Mouse (Mus musculus): ENCODE measurements around the gene Smim15. TPM values are rescaled to one million over a fixed set of nuclear protein-coding genes. Genes with fewer than 3 reads are reported as not detected.

Gene Smim15
- polyA plus RNA-seq, 1 experiment, result 18.3 TPM

DNA sequence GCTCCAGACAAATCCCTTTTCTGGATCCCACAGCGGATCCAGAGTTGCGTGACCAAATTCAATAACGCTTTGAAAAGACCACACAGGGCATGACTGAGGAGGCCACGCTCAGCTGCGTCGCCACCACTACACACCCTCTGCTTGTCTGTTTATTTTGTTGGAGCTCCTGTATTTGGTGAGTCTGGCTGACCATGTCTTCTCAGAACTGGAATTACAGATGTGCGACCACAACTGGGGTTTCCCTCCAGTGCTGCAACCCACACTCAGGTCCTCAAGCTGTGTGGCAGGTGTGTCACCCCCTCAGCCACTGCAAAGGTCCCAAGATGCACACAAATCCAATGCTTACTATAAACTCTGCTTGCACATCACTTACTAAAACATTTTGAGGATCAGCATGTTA lies 48.0 kb downstream of the Smim15 start:
- Histone ChIP-seq H3K4me3 (no peak overlapping the region), H3K27me3 (ENCODE audit: control insufficient read depth, insufficient read depth, insufficient read length) (no peaks in the 10 kb centered on the region), H3K79me2 (ENCODE audit: control insufficient read depth, insufficient read depth) (no peaks in the 10 kb centered on the region), H3K36me3 (ENCODE audit: control insufficient read depth, insufficient read depth) (no peaks in the 10 kb centered on the region), H3ac (ENCODE audit: control insufficient read depth, insufficient read length) (no peak overlapping the region), H3K4me2 (ENCODE audit: low read depth) (no peak overlapping the region)
- no peak for TF ChIP-seq USF1 (IDR thresholded peaks at IDR 0.05; ENCODE audit: low read depth)
- no peak for TF ChIP-seq CEBPB (IDR thresholded peaks at IDR 0.05; ENCODE audit: insufficient read depth, poor library complexity, severe bottlenecking)
- no peak for TF ChIP-seq TCF3 (IDR thresholded peaks at IDR 0.05; ENCODE audit: insufficient read length, low read depth)
- no peak for TF ChIP-seq E2F4 (IDR thresholded peaks at IDR 0.05; ENCODE audit: insufficient read depth)
- no peak for TF ChIP-seq MYOD1 (IDR thresholded peaks at IDR 0.05; ENCODE audit: control insufficient read depth in 1 of 3, insufficient read length in 2 of 3, low read depth in 2 of 3)

DNA sequence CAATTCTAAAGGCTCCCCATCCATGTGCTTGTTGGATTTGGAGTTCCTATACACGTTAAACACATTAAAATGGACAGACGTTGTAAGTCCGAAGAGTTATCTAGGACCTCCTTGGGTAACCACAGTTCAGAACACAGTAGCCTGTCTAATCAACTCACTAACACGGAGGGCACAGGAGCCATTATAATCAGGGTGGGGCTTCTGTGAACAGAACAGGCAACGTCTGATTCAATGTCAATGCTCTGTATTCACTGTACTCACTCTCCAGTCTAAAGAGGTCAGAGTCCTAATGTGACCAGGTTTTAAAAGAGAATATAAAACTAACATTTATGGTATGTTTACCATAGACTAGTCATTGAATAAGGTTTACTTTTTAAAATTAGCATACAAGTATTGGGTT lies 50.4 kb downstream of the Smim15 start:
- Histone ChIP-seq H3K4me3 (no peak overlapping the region), H3K36me3 (ENCODE audit: control insufficient read depth, insufficient read depth) (no peaks in the 10 kb centered on the region), H3K27me3 (ENCODE audit: control insufficient read depth, insufficient read depth, insufficient read length) (no peaks in the 10 kb centered on the region), H3K4me2 (ENCODE audit: low read depth) (no peak overlapping the region), H3ac (ENCODE audit: control insufficient read depth, insufficient read length) (no peak overlapping the region), H3K79me2 (ENCODE audit: control insufficient read depth, insufficient read depth) (no peaks in the 10 kb centered on the region)
- TF ChIP-seq TCF3 (IDR thresholded peaks at IDR 0.05; ENCODE audit: insufficient read length, low read depth) (no peak), E2F4 (IDR thresholded peaks at IDR 0.05; ENCODE audit: insufficient read depth) (no peak), MYOG (IDR thresholded peaks at IDR 0.05; ENCODE audit: control insufficient read depth in 1 of 3, insufficient read depth in 1 of 3, insufficient read length in 2 of 3, low read depth in 2 of 3) (no peak), TCF12 (IDR thresholded peaks at IDR 0.05; ENCODE audit: insufficient read depth, poor library complexity, severe bottlenecking) (no peak), SRF (IDR thresholded peaks at IDR 0.05; ENCODE audit: control insufficient read depth, insufficient read length, low read depth) (no peak), REST (IDR thresholded peaks at IDR 0.05; ENCODE audit: insufficient read depth, insufficient read length) (no peak), USF1 (IDR thresholded peaks at IDR 0.05; ENCODE audit: low read depth) (no peak)

DNA sequence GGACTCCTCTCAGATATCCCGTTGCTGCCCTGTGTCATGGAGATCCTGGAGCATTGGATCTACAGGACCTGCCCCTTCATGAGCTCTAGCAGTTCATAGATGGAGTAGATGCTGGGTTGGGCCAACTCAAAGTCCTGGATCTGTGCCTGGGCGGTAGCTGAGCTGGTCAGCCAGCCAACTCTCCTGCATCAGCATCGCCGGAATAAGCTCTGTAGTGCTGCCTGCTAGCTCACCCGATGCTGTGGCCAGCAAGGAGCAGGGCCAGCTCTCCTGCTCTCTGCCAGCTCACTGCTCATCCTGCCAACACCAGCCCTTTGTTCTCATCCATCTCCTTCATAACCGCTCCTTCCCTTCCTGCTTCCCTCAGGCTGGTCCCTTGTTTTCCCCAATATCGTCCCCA lies 51.4 kb downstream of the Smim15 start:
- TF ChIP-seq USF1 (IDR thresholded peaks at IDR 0.05; ENCODE audit: low read depth), result no peak
- TF ChIP-seq TCF12 (IDR thresholded peaks at IDR 0.05; ENCODE audit: insufficient read depth, poor library complexity, severe bottlenecking), result no peak
- no peak for TF ChIP-seq POLR2A (IDR thresholded peaks at IDR 0.05; ENCODE audit: insufficient read length, low read depth)
- no peak for TF ChIP-seq MYOD1 (IDR thresholded peaks at IDR 0.05; ENCODE audit: control insufficient read depth in 1 of 3, insufficient read length in 2 of 3, low read depth in 2 of 3)
- TF ChIP-seq POLR2AphosphoS2 (IDR thresholded peaks at IDR 0.05; ENCODE audit: insufficient read length, low read depth), result no peak
- no peak for TF ChIP-seq MYOG (IDR thresholded peaks at IDR 0.05; ENCODE audit: control insufficient read depth in 1 of 3, insufficient read depth in 1 of 3, insufficient read length in 2 of 3, low read depth in 2 of 3)
- no peak for TF ChIP-seq SRF (IDR thresholded peaks at IDR 0.05; ENCODE audit: control insufficient read depth, insufficient read length, low read depth)
- no peak for TF ChIP-seq MAX (IDR thresholded peaks at IDR 0.05; ENCODE audit: low read depth)
- no peak for TF ChIP-seq E2F4 (IDR thresholded peaks at IDR 0.05; ENCODE audit: insufficient read depth)
- no peak for TF ChIP-seq CEBPB (IDR thresholded peaks at IDR 0.05; ENCODE audit: insufficient read depth, poor library complexity, severe bottlenecking)
- no peak for TF ChIP-seq REST (IDR thresholded peaks at IDR 0.05; ENCODE audit: insufficient read depth, insufficient read length)
- TF ChIP-seq TCF3 (IDR thresholded peaks at IDR 0.05; ENCODE audit: insufficient read length, low read depth), result no peak
- no peak overlapping the region for H3K4me3 ChIP-seq
- no peak overlapping the region for H3K4me2 ChIP-seq (ENCODE audit: low read depth)
- no peaks in the 10 kb centered on the region for H3K79me2 ChIP-seq (ENCODE audit: control insufficient read depth, insufficient read depth)
- H3K27me3 ChIP-seq (ENCODE audit: control insufficient read depth, insufficient read depth, insufficient read length), result no peaks in the 10 kb centered on the region
- H3K36me3 ChIP-seq (ENCODE audit: control insufficient read depth, insufficient read depth), result no peaks in the 10 kb centered on the region
- no peak overlapping the region for H3ac ChIP-seq (ENCODE audit: control insufficient read depth, insufficient read length)

DNA sequence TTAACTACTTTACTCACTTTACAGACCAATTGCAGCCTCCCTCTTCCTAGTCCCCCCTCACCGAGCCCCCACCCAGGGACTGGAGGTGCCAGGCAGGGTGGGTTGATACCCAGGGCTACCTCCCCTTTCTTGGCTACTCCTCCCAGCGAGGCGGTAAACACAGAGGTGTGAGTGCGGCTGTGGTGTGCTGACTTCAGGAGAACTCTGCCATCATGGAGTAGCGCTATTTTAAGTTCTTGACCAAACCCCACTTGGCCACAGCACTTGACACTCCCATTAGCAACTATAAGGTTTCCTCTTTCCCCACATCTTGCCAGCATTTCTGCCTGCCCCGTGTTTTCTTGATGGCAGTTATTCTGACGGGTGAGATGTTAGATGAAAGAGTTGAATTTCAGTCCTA lies 52.2 kb downstream of the Smim15 start:
- Histone ChIP-seq H3K4me3 (no peak overlapping the region), H3ac (ENCODE audit: control insufficient read depth, insufficient read length) (no peak overlapping the region), H3K4me2 (ENCODE audit: low read depth) (no peak overlapping the region), H3K79me2 (ENCODE audit: control insufficient read depth, insufficient read depth) (no peaks in the 10 kb centered on the region), H3K27me3 (ENCODE audit: control insufficient read depth, insufficient read depth, insufficient read length) (no peaks in the 10 kb centered on the region), H3K36me3 (ENCODE audit: control insufficient read depth, insufficient read depth) (no peaks in the 10 kb centered on the region)
- TF ChIP-seq TCF3 (IDR thresholded peaks at IDR 0.05; ENCODE audit: insufficient read length, low read depth), result no peak
- no peak for TF ChIP-seq CEBPB (IDR thresholded peaks at IDR 0.05; ENCODE audit: insufficient read depth, poor library complexity, severe bottlenecking)
- no peak for TF ChIP-seq POLR2AphosphoS2 (IDR thresholded peaks at IDR 0.05; ENCODE audit: insufficient read length, low read depth)
- no peak for TF ChIP-seq SRF (IDR thresholded peaks at IDR 0.05; ENCODE audit: control insufficient read depth, insufficient read length, low read depth)
- TF ChIP-seq USF1 (IDR thresholded peaks at IDR 0.05; ENCODE audit: low read depth), result no peak
- no peak for TF ChIP-seq MYOG (IDR thresholded peaks at IDR 0.05; ENCODE audit: control insufficient read depth in 1 of 3, insufficient read depth in 1 of 3, insufficient read length in 2 of 3, low read depth in 2 of 3)

Other genes with a start within 250 kb of the Smim15 start
- 25.4 TPM for gene Ndufaf2, start 114.2 kb downstream of the Smim15 start, polyA plus RNA-seq (2012; fragmentation: generic; extraction: Trizol)
- 5.2 TPM for gene Ercc8, start 114.3 kb downstream of the Smim15 start, polyA plus RNA-seq (2012; fragmentation: generic; extraction: Trizol)
- 0.34 TPM for gene Elovl7, start 170.0 kb downstream of the Smim15 start, polyA plus RNA-seq (2012; fragmentation: generic; extraction: Trizol)